Mouse (Mus musculus) spleen, adult 2 months (tissue): ENCODE measurements around the gene Epdr1. TPM values are rescaled to one million over a fixed set of nuclear protein-coding genes. Genes with fewer than 3 reads are reported as not detected.

ENCODE experiments used
- DNase-seq, 2 experiments: peaks; one replicate each; pipeline versions ENCODE4 v3.0.0 to v3.0.0-alpha.2; 2012 to 2021; ENCODE audit warnings: low spot score in 2 of 2, low read depth in 1 of 2
- H3K27ac ChIP-seq: fragments of 200-500 bp; 2 replicates; pipeline ENCODE4 v1.5.1; 2012; ENCODE audit warnings: low read length, inconsistent platforms; ENCODE audit not compliant: insufficient read depth
- H3K27me3 ChIP-seq: fragments of 200-500 bp; 2 replicates; pipeline ENCODE4 v1.6.1; 2012; ENCODE audit warnings: mild to moderate bottlenecking, moderate library complexity, low read length, inconsistent platforms; ENCODE audit not compliant: control insufficient read depth, insufficient read depth
- H3K36me3 ChIP-seq: fragments of 200-500 bp; 2 replicates; pipeline ENCODE4 v1.6.1; 2012; ENCODE audit warnings: mild to moderate bottlenecking, low read length, inconsistent platforms; ENCODE audit not compliant: control insufficient read depth, insufficient read depth
- H3K4me1 ChIP-seq: fragments of 200-500 bp; 2 replicates; pipeline ENCODE4 v1.6.1; 2011; ENCODE audit warnings: inconsistent platforms; ENCODE audit not compliant: control insufficient read depth, insufficient read depth, insufficient read length
- H3K4me3 ChIP-seq: fragments of 200-500 bp; 2 replicates; pipeline ENCODE4 v1.5.1; 2011; ENCODE audit warnings: mild to moderate bottlenecking, inconsistent platforms; ENCODE audit not compliant: insufficient read depth, insufficient read length; ENCODE audit errors: extremely low read depth
- CTCF ChIP-seq: fragments of 200-500 bp; IDR thresholded peaks from 2 replicates; pipeline ENCODE4 v1.5.1; 2011; ENCODE audit warnings: mild to moderate bottlenecking, inconsistent platforms; ENCODE audit not compliant: insufficient read depth, insufficient read length, insufficient replicate concordance; ENCODE audit errors: extremely low read depth
- POLR2A ChIP-seq: fragments of 200-500 bp; IDR thresholded peaks from 2 replicates; pipeline ENCODE4 v1.6.1; 2011; ENCODE audit warnings: low read depth, low read length, inconsistent platforms
- WGBS: fragments of 180-500 bp; shearing (Covaris S2); methylation state at CpG from one replicate; pipeline ENCODE4 v1.1.7; 2018; 5-methylcytosine and 5-hydroxymethylcytosine counted together
- polyA plus RNA-seq: library from polyadenylated mRNA; depleted of rRNA; stranded (reverse); fragments of >200 nt; gene quantifications from 2 replicates; pipeline ENCODE4 v1.2.3, GENCODE M21; 2012

The Epdr1 gene
- polyA plus RNA-seq, 1 experiment, result 6.5 TPM

DNA sequence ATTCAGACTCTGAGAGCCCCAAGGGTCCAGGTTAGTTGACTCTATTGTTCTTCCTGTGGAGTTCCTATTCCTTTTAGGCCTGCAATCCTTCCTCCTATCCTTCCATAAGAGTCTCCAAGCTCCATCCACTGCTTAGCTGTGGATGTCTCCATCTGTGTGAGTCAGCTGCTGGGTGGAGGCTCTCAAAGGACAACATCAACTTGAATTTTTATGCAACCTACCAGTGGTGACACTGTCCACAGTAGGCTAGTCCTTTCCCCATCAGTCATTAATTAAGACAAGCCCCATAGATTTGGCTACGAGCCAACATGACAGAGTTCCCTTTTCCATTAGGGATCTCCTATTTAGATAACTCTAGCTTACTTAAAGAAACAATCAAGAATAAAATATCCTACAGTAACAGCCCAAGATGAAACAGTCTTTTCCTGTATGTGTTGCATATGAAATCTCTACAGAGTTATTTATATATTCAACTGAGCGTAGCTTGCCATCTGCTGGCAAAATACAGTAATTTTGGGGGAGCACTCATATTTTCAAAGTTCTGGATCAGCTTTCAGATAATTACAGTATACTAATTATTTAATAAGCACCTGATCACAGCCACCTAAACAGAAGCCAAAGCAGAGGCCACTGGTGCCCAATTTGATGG is 20.6 kb upstream of the Epdr1 start:
- no peak for DNase-seq
- H3K27me3 ChIP-seq, result no peaks in the 10 kb centered on the region
- no peak overlapping the region for H3K4me3 ChIP-seq
- H3K27ac ChIP-seq, result no peak overlapping the region
- no peaks in the 10 kb centered on the region for H3K36me3 ChIP-seq
- TF ChIP-seq CTCF (no peak), POLR2A (no peak)
- H3K4me1 ChIP-seq, result no peaks in the 10 kb centered on the region
- WGBS, result 72% methylated on average over 2 of the region's 2 CpGs

DNA sequence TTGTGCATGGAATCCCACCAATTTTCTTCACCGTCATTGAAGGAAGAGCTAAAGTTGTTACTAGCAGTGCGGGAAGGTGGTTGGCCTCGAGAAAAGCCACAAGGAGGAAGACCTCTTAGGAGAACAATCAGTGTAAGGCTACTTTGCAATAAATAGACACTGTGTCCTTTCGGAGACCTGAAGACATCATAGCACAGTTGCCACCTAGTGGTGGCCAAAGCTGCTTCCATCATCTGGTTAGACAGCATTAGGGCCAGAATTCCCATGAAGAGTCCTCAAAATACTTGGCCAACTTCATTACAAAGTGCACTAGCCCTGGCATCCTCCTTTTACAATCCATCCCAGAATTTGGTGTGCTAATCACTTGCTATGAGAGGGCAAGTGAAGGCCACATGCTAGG is 16.4 kb upstream of the Epdr1 start:
- Histone ChIP-seq H3K4me1 (no peaks in the 10 kb centered on the region), H3K4me3 (no peak overlapping the region), H3K27ac (no peak overlapping the region), H3K36me3 (no peaks in the 10 kb centered on the region), H3K27me3 (no peaks in the 10 kb centered on the region)
- no peak for TF ChIP-seq POLR2A
- TF ChIP-seq CTCF, result no peak
- DNase-seq, result no peak
- 42% methylated on average over 4 of the region's 4 CpGs for WGBS

DNA sequence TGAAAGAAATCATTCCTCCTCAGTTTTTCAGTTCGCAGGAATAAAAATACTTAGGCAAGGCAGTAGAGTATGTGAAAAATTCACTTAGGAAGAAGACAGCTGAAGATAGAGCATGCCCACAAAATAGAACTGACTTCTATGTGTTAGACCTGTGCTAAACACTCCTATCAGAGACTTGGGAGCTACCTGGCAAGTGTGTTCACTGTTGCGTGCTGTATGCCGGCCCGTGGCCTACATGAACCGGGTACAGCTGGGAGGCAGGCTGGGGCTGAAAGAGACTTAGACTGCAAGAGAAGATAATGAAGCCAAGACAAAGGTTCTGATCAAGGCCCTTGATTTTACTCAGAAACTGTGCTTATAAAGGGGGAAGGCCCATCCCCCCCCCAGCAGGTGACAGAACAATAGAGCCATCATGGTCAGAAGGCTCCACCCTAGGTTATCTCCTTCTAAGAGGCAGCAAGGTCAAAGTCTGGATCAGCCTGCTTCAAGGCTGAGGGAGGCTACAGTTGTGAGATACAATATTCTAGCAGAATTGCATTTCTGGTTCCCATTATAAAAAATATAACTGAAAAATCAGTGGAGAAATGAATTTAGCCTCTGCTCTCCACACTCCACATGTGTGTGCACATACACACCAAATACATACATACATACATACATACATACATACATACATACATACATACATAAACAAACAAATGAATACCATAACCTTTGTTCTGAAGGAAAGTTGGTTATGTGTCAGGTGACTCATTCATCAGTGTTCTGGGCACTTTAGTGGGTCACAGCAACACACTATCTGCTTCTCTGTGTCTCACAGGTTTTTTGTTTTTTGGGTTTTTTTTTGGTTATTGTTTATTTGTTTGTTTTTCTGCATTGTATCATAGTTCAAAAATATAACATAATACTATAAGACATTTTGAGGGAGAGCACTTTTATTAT is 11.3 kb upstream of the Epdr1 start:
- WGBS, result 88% methylated on average over 5 of the region's 5 CpGs
- no peak overlapping the region for H3K4me3 ChIP-seq
- DNase-seq, result no peak
- no peak overlapping the region for H3K27ac ChIP-seq
- no peaks in the 10 kb centered on the region for H3K36me3 ChIP-seq
- no peaks in the 10 kb centered on the region for H3K27me3 ChIP-seq
- TF ChIP-seq CTCF (no peak), POLR2A (no peak)
- no peaks in the 10 kb centered on the region for H3K4me1 ChIP-seq

DNA sequence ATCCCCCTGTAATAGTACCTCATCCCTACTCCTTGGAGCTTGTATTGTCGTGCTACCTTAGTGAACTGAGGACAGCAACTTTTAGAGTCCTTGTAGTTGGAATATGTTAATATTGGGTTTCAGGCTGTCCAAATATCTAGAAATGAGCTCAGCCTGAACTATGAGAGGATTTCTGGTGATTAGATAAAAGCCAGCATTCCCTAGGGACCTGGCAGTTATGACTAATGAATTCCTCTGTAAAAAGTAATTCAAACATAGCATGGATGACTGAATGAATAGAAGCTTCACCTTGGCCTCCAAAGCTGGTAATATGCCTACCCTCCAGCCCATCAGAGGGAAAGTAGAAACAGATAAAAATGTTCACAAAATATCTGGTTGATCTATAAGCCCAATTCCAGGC is 6.7 kb upstream of the Epdr1 start:
- H3K4me3 ChIP-seq, result no peak overlapping the region
- no peak for TF ChIP-seq CTCF
- no peak for TF ChIP-seq POLR2A
- 0 out of 2 replicates have a peak, but pooled peaks cover 2% of the 10 kb centered on the region for H3K27me3 ChIP-seq
- WGBS, result 74% methylated on average over 1 of the region's 1 CpGs
- no peaks in the 10 kb centered on the region for H3K36me3 ChIP-seq
- no peak overlapping the region for H3K27ac ChIP-seq
- no peak for DNase-seq
- H3K4me1 ChIP-seq, result no peaks in the 10 kb centered on the region

DNA sequence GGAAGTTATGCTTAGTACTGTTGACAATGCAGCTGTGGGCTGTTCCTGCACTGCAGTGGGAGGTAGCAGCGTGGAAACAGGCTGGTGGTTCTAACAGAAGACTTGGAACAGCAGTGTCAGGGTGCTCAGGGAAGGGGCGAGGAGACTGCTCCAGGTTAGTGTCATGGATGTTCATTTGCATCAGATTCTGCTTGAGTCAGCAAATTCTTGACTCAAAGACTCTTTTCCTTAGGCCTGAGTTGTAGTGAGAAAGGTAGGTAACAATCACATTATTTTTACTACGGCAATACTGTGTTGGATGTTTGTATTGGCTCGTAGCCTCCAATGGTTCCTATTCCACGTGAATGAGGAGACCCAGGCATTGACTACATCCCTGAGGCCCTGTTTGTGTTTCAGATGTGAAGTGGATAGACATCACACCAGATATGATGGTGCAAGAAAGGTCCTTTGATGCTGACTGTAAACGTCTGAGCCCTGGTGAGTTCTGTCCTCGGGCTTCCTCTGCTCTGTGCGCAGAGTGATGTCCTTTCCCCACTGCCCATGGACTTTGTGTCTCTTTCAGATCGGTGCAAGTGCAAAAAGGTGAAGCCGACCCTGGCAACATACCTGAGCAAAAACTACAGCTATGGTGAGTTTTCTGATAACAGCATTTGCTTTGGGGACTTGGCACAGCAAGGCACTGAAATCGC is 5.0 kb upstream of the Epdr1 start:
- TF ChIP-seq POLR2A, result no peak
- TF ChIP-seq CTCF, result no peak
- Histone ChIP-seq H3K27ac (no peak overlapping the region), H3K4me1 (no peaks in the 10 kb centered on the region), H3K27me3 (0 out of 2 replicates have a peak, but pooled peaks cover 2% of the 10 kb centered on the region), H3K4me3 (no peak overlapping the region), H3K36me3 (no peaks in the 10 kb centered on the region)
- no peak for DNase-seq
- 85% methylated on average over 11 of the region's 11 CpGs for WGBS

DNA sequence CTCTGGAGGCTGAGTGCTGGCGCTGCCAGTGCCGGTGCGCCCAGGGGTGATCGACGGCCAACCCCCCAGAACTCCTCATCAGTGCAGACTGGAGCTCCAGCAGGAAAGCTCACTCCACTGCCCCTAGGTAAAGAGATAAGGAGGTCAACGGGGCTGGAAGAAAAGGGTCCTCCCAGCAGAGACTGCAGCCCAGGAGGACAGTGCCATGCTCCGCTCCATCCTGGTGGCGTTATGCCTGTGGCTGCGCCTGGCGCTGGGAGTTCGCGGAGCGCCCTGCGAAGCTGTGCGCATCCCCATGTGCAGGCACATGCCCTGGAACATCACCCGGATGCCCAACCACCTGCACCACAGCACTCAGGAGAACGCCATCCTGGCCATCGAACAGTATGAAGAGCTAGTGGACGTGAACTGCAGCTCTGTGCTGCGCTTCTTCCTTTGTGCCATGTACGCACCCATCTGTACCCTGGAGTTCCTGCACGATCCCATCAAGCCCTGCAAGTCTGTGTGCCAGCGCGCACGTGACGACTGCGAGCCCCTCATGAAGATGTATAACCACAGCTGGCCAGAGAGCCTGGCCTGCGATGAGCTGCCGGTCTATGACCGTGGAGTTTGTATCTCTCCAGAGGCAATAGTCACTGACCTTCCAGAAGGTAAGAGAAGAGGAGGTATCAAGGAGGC is 3.6 kb upstream of the Epdr1 start:
- TF ChIP-seq POLR2A, result no peak
- no peak for TF ChIP-seq CTCF
- 0 out of 2 replicates have a peak overlapping the region, but pooled peaks have one; percentile 0 for H3K4me3 ChIP-seq
- H3K4me1 ChIP-seq, result no peaks in the 10 kb centered on the region; the same call in 1 of the 2 replicates
- no peaks in the 10 kb centered on the region for H3K36me3 ChIP-seq
- WGBS, result 33% methylated on average over 30 of the region's 30 CpGs
- H3K27me3 ChIP-seq, result peaks cover 7% of the 10 kb centered on the region
- DNase-seq, result no peak
- H3K27ac ChIP-seq, result no peak overlapping the region
